Mouse (Mus musculus) CH12F3 (cell line): Measurements from ENCODE around the gene Trex1.

ENCODE experiments used
- in situ Hi-C: fragments of 300-500 bp; cut with MboI; formaldehyde crosslinking; loops from 2 replicates; pipeline ENCODE4 v1.14.3; 2020; ENCODE audit warnings: low sequenced_read_pairs

Gene Trex1

DNA sequence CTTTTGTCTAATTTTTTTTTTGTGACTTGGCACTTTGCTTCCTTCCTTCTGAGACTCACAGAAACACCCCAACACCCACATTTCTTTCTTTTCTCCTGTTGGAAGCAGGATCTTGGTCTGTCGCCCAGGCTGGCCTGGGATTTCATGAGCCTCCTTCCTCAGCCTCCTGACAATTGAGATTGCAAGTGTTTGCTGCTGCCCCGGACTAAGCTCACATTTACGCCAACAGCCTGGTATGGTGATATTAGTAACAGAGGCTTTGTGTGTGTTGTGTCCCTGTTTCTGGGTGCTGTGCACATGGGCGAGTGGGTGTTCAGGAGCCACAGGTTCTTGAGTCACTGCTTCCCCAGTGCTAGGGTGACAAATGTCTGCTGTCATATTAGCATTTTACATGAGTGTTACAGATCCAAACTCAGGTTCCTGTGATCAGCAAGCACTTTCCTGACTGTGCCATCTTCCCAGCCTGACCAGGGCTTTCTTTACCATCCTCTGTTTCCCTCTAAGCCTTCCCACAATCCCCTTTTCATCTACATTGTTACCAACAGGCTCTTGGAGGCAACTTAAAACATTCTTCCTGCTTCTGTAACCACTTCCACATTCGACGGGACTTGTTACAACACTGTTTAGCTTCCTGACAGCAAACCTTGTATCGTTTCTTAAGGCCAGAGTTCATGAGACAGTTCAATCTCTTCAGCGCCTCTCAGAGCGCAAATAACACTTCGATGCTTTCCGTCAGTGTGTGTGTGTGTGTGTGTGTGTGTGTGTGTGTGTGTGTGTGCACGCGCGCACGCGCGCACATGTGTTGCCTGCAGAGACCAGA is 36.5 kb downstream of the Trex1 start:
- in situ Hi-C loops, result no loop called here

- in situ Hi-C loops, result no loop called here
Measured at GRCm38 (mm10) chr9:109021428-109021827, 38.1 kb downstream of the Trex1 start.

DNA sequence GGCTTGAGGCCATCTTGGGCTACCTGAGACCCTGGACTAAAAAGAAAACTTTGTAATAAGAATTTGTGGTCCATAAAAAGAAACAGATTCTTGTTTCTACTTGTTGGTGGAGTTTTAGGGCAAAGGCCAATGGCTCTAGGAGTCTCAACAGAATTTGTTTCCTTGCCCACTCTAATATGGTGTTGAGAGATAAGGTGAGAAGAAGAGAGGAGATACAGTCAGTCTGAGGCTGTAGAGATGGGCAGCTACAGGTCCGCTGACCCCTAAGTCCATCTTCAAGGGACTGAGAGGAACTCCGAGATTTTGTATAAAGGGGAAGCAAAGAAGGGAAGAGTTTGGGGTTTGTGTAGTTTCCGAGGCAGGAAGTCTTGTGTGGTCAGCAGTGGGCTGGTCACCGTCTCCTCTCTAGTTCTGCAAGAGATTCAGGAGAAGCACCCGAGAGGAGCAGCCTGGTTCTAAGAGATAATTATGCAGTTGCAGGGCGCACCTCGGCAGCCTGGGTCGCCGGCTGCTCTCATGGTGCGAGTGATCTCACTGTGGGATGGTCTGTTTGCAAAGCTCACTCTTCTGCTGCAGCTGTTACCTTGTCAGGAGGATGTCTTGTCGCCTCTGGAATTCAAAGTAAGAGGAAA is 42.4 kb downstream of the Trex1 start:
- in situ Hi-C loops, result no loop called here

GRCm38 (mm10) chr9:109015397-109015796 is 44.1 kb downstream of the Trex1 start:
- in situ Hi-C loops, result no loop called here

DNA sequence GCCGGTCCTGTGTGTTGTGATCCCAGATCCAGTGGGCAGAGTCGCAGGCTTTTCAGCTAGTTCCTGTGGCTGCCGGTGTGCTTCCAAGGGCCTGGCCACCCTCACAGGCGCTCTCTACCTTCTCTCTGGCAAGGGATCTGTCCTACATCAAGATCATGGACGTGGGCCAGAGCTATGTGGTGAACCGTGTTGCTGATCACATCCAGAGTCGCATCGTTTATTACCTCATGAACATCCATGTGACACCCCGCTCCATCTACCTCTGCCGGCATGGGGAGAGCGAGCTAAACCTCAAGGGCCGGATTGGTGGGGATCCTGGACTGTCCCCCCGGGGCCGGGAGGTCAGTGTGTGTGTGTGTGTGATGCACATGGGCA is 49.2 kb downstream of the Trex1 start:
- in situ Hi-C loops, result loop anchor here (5.0 kb wide), 1 partner anchor 112 kb away; no protein-coding TSS in a partner anchor

DNA sequence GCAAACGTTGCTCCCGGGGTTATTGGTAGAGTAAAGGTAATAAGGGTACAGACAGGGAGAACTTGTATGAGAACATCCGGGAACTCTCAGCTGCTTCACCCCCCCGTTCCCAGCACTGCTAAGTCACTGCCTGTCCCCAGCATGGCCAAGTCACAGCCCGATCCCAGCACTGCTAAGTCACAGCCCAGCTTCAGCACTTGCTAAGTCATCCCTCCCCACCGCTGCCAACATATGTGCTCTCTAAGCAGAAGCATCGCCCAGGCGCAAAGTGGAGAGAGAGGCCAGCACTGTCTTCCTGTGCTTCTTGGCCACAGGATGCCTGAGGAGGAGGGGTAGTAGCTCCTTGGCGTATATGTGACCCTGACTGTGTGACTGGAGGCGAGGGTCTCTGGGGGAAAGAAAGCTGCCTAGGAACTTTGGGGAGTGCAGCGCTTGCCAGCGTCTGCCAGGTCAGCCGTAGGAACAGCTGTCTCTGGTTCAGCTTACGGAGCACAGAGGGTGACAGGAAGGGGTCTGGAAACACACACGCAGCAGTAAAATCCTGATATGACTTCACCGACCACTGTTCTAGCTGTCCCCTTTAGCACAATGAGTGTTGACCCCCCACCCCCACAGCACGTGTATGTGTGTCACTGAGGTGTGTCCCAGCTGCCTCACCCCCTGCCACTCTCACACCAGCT is 49.8 kb downstream of the Trex1 start:
- in situ Hi-C loops, result loop anchor here (5.0 kb wide), 1 partner anchor 113 kb away; no protein-coding TSS in a partner anchor

DNA sequence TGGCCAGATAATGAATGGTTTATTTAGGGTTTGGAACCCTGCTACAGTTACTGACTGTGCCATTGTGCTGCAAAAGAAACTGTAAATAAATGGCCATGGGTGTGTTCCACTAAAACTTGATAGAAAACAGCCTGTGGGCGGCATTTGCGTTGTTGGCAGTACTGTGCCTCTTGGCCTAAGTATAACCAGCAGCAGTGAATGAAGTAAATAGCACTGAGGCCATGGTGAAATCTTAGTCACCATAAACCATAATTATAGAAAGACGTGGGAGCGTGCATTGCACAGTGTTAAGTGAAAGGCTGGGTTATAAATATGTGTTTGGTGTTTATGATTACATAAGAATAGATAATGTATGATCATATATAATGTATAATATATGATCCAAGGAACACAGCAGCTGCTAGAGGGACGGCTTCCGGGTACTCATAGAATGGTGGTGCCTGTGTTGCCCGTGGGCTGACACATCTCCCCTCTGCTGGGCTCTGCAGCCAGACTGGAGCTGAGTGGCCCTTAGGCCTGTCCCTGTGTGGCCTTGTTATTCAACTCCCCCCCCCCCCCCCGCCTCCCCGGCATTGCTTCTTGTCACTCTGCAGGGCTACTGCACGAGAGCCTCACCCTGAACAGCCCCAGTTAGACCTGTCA is 50.4 kb downstream of the Trex1 start:
- in situ Hi-C loops, result no loop called here

DNA sequence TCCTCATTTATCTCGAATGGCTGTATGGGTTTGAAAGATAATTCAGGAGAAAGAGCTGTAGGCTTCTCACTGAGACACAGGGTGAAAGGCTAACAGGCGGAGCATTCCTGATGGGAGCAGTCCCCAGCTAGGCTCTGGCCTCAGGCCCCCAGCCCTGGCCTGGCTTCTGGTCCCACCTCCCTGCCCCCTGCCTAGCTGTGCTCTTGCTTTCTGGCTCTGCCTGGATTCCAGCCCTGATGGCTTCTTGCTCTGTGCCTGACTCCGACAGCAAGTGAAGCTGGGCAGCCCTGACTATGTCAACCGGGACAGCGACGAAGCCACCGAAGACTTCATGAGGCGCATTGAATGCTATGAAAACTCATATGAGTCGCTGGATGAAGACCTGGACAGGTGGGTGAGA is 51.5 kb downstream of the Trex1 start:
- in situ Hi-C loops, result no loop called here
